Mouse (Mus musculus): Measurements from ENCODE around the gene Rad23b.

GRCm38 (mm10) chr4:55386768-55387167, 36.9 kb downstream of the Rad23b start:
- no peak for TF ChIP-seq CTCF (conservative IDR thresholded peaks at IDR 0.05; ENCODE audit: low read length)
- no peak for TF ChIP-seq NANOG (IDR thresholded peaks at IDR 0.05; ENCODE audit: borderline replicate concordance, low read length)
- TF ChIP-seq POU5F1 (IDR thresholded peaks at IDR 0.05; ENCODE audit: borderline replicate concordance, low read length): no peak
